Mouse (Mus musculus): ENCODE data around the gene Tmtc2.

Gene Tmtc2

GRCm38 (mm10) chr10:105189746-105190145 lies 384.5 kb downstream of the Tmtc2 start:
- DNase-seq (ENCODE audit: low spot score in 2 of 2), result no peak

- no peak for DNase-seq (ENCODE audit: low spot score in 2 of 2)
Measured at GRCm38 (mm10) chr10:105186636-105187035, 387.6 kb downstream of the Tmtc2 start.

- DNase-seq (ENCODE audit: low spot score in 2 of 2), result no peak
Measured at GRCm38 (mm10) chr10:105168443-105169102, 405.7 kb downstream of the Tmtc2 start.

GRCm38 (mm10) chr10:105165291-105165690 lies 409.0 kb downstream of the Tmtc2 start:
- DNase-seq (ENCODE audit: low spot score in 2 of 2), result no peak

- no peak for DNase-seq (ENCODE audit: low spot score in 2 of 2)
Measured at GRCm38 (mm10) chr10:105153789-105154188, 420.5 kb downstream of the Tmtc2 start.

- no peak for DNase-seq (ENCODE audit: low spot score in 2 of 2)
Measured at GRCm38 (mm10) chr10:105144382-105144781, 429.9 kb downstream of the Tmtc2 start.

- DNase-seq (ENCODE audit: low spot score in 2 of 2), result no peak
Measured at GRCm38 (mm10) chr10:105142201-105142600, 432.1 kb downstream of the Tmtc2 start.

Data from spleen, postnatal 36 days (tissue).